Mouse (Mus musculus): Measurements from ENCODE around the gene Tmem117.

Tmem117 gene

DNA sequence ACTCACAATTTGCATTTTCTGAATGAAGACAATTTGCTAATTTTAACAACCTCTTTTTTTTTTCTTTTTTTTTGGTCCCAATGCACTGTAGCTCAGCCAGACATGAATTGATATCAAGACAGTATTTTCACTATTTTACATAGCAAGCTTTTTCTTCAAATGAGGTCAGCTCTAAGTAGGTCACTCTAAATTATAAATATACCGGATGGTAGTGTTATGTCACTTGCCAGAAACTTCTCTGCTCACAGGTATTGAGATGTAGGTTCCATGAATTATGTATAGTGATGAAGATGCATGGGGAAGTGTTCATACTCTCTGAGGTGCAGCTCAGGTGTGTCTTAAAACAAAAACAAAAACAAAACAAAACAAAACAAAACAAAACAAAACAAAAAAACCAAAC is 264.2 kb downstream of the Tmem117 start:
- no peak for DNase-seq (ENCODE audit: low spot score)

- peak; percentile 28 for DNase-seq (ENCODE audit: low spot score)
These were observed 265.1 kb downstream of the Tmem117 start for GRCm38 (mm10) chr15:94894086-94894485.

DNA sequence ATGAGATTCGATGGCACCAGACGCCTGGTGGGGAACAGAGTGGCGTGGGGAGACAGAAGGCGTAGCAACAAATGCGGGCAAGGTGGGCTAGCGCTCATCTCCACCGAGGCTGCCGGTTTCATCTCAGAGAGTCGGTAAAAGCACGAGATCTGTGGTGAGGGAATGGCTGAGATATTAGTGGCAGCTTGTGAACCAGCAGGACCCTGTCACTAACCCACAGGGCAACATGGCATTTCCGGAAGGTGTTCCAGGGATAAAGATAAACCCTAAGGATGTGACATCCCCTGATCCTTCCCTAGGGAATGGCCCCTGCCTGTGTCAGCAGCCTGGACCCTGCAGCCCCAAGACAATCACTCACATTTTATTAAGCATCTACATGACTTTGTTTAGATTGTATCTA is 266.6 kb downstream of the Tmem117 start:
- no peak for DNase-seq (ENCODE audit: low spot score)

- no peak for DNase-seq (ENCODE audit: low spot score)
These were observed 274.2 kb downstream of the Tmem117 start for GRCm38 (mm10) chr15:94903188-94903587.

GRCm38 (mm10) chr15:94904672-94905407 is 275.8 kb downstream of the Tmem117 start:
- DNase-seq (ENCODE audit: low spot score): no peak

DNA sequence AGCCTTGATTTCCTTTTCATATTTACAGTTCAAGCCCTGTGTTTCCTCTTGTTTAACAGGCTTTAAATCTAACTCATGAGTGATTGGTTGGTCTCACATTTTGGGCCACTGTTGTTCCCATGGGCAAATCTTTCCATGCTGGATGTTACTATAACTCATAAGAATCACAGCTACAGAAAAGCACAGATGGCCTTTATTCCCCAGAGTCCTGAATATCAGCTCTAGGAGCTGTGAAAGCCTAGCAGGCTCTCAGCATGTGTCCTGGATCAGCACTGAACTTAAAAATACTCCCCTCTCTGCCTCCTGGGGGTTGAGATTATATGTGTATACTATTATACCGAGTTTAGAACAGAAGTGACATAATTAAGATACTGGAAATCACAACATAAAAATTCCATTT is 292.6 kb downstream of the Tmem117 start:
- peak; percentile 27 for DNase-seq (ENCODE audit: low spot score)

DNA sequence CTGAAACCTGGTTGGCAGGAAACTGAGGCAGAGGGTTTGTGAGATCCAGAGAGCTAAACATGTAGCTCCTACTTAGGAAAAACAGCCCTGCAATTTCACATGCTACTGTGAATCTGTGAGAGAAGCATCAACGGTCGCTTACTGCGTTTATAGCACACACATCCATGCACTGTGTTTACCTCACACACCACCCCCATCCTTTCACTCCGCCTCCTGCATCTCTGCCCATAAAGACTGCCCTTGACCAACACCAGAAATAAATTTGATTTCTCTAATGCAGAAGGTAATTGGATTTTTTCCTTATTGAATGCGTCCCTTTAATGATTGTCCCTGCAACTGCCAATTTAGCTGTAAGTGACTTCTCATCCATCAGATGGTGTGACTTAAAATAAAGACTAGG is 299.0 kb downstream of the Tmem117 start:
- no peak for DNase-seq (ENCODE audit: low spot score)

DNA sequence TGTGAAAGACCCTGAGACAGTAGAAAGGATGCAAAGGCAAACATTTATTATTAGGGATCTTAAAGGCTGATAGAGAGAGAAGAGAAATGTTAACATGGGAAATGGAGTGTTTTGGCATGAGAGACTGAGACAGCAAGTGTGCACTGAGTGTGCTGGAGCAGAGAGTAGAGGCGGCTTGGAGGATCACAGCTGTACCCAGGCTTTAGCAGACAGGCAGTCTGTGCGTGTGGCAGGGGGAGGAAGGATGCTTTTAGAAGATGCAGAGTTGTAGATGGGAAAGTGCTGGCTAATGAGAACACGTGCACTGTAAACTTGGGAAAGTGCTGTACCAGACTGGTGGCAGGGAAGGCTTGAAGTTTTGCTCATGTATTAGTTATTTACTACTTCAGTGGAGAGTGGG is 301.7 kb downstream of the Tmem117 start:
- DNase-seq (ENCODE audit: low spot score): no peak

- DNase-seq (ENCODE audit: low spot score): no peak
These were observed 304.0 kb downstream of the Tmem117 start for GRCm38 (mm10) chr15:94933044-94933443.

GRCm38 (mm10) chr15:94933480-94933879 is 304.4 kb downstream of the Tmem117 start:
- no peak for DNase-seq (ENCODE audit: low spot score)

GRCm38 (mm10) chr15:94941954-94942353 is 312.9 kb downstream of the Tmem117 start:
- no peak for DNase-seq (ENCODE audit: low spot score)

- DNase-seq (ENCODE audit: low spot score): no peak
These were observed 313.4 kb downstream of the Tmem117 start for GRCm38 (mm10) chr15:94942465-94942864.

GRCm38 (mm10) chr15:94943891-94944290 is 314.9 kb downstream of the Tmem117 start:
- no peak for DNase-seq (ENCODE audit: low spot score)

GRCm38 (mm10) chr15:94951382-94952048 is 322.5 kb downstream of the Tmem117 start:
- DNase-seq (ENCODE audit: low spot score): no peak

- no peak for DNase-seq (ENCODE audit: low spot score)
These were observed 327.7 kb downstream of the Tmem117 start for GRCm38 (mm10) chr15:94956697-94957096.

GRCm38 (mm10) chr15:94957202-94957601 is 328.2 kb downstream of the Tmem117 start:
- no peak for DNase-seq (ENCODE audit: low spot score)

GRCm38 (mm10) chr15:94967004-94967403 is 338.0 kb downstream of the Tmem117 start:
- no peak for DNase-seq (ENCODE audit: low spot score)

- peak; percentile 43 for DNase-seq (ENCODE audit: low spot score)
These were observed 339.6 kb downstream of the Tmem117 start for GRCm38 (mm10) chr15:94968403-94969180.

GRCm38 (mm10) chr15:94981798-94982197 is 352.8 kb downstream of the Tmem117 start:
- no peak for DNase-seq (ENCODE audit: low spot score)

DNA sequence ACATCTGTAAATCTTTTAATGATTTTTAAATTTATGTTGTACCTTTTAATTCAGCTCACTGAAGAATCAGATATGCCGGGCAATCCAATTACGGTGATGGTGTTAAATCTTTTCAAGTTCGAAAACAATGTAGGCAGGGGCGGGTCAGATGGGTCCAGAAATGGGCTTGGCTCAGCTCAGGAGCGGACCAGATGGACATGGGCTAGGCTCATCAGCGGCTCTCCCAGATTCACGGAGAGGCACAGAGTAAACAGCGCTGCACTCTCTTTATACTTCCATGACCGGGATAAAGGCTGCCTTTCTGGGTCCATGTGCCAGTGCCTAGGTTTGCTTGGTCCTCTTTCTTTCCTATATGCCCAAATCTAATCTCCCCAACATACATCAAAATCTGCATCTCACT is 366.3 kb downstream of the Tmem117 start:
- no peak for DNase-seq (ENCODE audit: low spot score)

DNA sequence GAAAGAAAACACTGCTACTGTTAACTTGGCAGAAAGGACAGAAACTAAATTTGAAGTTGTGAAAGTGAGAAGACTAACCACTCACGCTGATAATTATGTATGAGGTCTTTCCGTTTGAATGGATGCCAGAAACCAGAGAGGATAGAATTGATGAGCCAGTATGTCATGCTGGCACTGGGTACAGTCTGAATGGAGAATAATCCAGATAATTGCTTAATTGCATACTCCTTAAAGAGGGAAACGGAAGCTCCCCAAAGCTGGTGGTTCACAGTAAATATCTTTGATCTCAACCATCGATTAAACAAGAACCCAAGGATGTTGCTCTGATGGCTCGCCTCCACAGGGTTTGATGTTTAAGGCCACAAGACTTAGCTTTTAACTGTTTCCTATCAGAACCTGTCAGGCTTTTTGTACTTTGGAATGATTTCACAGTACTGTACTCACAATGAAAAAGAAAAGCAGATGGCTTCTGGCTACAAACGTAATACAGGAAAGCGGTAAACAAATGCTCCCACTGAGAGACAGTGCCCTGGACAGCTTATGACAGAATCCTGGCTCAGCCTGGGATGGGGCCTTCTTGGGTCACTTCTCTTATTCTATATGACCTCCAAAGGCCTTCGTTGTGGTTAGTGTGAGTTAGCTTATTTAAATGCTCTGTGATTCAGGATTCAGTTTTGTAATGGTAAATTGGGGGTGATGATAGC is 376.2 kb downstream of the Tmem117 start:
- DNase-seq (ENCODE audit: low spot score): no peak

- no peak for DNase-seq (ENCODE audit: low spot score)
These were observed 393.2 kb downstream of the Tmem117 start for GRCm38 (mm10) chr15:95022251-95022650.

All from retina, embryonic 14.5 days (tissue).